Mouse (Mus musculus): ENCODE measurements around the gene Plcb3. TPM values are rescaled to one million over a fixed set of nuclear protein-coding genes. Genes with fewer than 3 reads are reported as not detected.
"Not testable (repeated sequence)": the region's sequence is repeated elsewhere in the genome, so short reads cannot be mapped to it uniquely, and the experiment has no call there.

The Plcb3 gene
- polyA plus RNA-seq, 1 experiment from 2014 or later: 13.0 TPM

- no peak for DNase-seq (ENCODE audit: low spot score, missing footprints)
Measured at GRCm38 (mm10) chr19:6912205-6912970, 63.9 kb downstream of the Plcb3 start.

DNA sequence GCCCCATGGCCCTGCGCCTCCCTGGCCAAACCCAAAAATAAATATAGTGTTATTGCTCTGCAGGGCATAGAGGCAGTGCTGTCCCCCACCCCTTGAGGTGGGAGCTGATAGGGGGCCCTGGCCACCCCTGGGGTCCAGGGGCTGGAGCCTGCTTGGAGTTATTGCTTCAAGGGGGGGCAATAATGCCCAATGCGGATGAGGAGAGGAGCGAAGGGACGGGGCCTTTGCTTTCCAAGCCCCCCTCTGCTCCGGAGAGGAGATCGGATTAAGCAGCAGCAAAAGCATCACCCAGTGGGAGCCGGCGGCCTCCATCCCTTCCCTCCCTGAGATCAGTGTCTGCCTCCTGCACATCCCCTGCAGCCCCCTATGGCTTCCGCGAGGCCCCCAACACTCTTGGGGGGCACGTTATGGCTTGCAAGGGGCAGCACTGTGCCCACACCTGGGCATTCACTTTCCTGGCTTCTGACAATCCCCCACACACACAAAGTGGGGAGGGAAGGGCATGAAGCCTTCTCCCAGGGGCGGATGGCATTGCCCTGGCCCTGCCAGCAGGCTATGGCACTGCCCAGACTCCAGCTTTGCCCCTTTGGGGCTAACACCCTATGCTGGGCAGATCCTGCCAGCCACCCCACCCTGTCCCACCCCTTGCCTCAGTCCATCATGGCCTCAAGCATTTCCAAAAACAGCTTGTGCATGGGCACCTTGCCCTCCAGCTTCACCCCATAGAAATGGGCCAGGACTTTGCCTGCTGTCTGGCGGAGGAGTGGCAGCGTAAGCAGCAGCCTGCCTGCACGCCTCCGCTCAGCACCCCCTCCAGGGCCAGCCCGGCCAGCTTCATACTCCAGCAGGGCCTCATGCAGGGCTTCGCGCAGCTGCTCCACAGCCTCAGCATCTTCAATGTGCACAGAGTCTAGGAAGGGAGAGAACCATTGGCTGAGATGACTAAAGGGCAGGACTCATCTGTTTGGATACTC lies 64.9 kb downstream of the Plcb3 start:
- Histone ChIP-seq H3K27me3 (ENCODE audit: control insufficient read depth, insufficient read depth, low read length) (no peaks in the 10 kb centered on the region), H3K9ac (ENCODE audit: low read length) (no peak overlapping the region), H3K4me2 (peak overlapping the region; percentile 67), H3K36me3 (ENCODE audit: control insufficient read depth, insufficient read depth, low read length) (peaks cover 16% of the 10 kb centered on the region), H3K27ac (ENCODE audit: low read depth, low read length) (no peak overlapping the region), H3K9me3 (ENCODE audit: control insufficient read depth, low read length) (no peaks in the 10 kb centered on the region), H3K4me1 (ENCODE audit: control insufficient read depth, insufficient read depth, low read length) (peaks cover 18% of the 10 kb centered on the region), H3K4me3 (ENCODE audit: low read depth, low read length) (no peak overlapping the region; the same call in 1 of the 2 replicates)
- DNase-seq (ENCODE audit: low spot score, missing footprints): no peak
- no peak for ATAC-seq (ENCODE audit: low FRiP score)
- 87% methylated on average over 19 of the region's 19 CpGs for WGBS

More at GRCm38 (mm10) chr19:6912205-6912970, 63.9 kb downstream of the Plcb3 start:
- Histone ChIP-seq H3K4me2 (no peak overlapping the region), H3K36me3 (ENCODE audit: control insufficient read depth, insufficient read depth, low read length) (peaks cover 10% of the 10 kb centered on the region), H3K27ac (ENCODE audit: low read depth, low read length) (no peak overlapping the region), H3K4me3 (ENCODE audit: low read depth, low read length) (no peak overlapping the region), H3K9ac (ENCODE audit: low read length) (no peak overlapping the region), H3K27me3 (ENCODE audit: control insufficient read depth, insufficient read depth, low read length) (no peaks in the 10 kb centered on the region), H3K4me1 (ENCODE audit: control insufficient read depth, insufficient read depth, low read length) (peaks cover 18% of the 10 kb centered on the region), H3K9me3 (ENCODE audit: control insufficient read depth, low read length) (no peaks in the 10 kb centered on the region)
- ATAC-seq (ENCODE audit: low FRiP score): no peak
- WGBS: 94% methylated on average over 15 of the region's 15 CpGs

GRCm38 (mm10) chr19:6910306-6910705 lies 66.0 kb downstream of the Plcb3 start:
- peak overlapping the region; percentile 76 for H3K9ac ChIP-seq (ENCODE audit: low read length)
- DNase-seq (ENCODE audit: low spot score, missing footprints) (peak; percentile 88), ATAC-seq (ENCODE audit: low FRiP score) (peak; percentile 56; the same call in 1 of the 2 replicates)
- peak overlapping the region; percentile 67 for H3K4me2 ChIP-seq
- H3K9me3 ChIP-seq (ENCODE audit: control insufficient read depth, low read length); H3K27me3 ChIP-seq (ENCODE audit: control insufficient read depth, insufficient read depth, low read length): not testable (repeated sequence)
- peaks cover 18% of the 10 kb centered on the region for H3K36me3 ChIP-seq (ENCODE audit: control insufficient read depth, insufficient read depth, low read length)
- 0% methylated on average over 30 of the region's 30 CpGs for WGBS
- peak overlapping the region; percentile 69 for H3K4me3 ChIP-seq (ENCODE audit: low read depth, low read length)
- H3K4me1 ChIP-seq (ENCODE audit: control insufficient read depth, insufficient read depth, low read length): peaks cover 18% of the 10 kb centered on the region
- H3K27ac ChIP-seq (ENCODE audit: low read depth, low read length): peak overlapping the region; percentile 92

DNA sequence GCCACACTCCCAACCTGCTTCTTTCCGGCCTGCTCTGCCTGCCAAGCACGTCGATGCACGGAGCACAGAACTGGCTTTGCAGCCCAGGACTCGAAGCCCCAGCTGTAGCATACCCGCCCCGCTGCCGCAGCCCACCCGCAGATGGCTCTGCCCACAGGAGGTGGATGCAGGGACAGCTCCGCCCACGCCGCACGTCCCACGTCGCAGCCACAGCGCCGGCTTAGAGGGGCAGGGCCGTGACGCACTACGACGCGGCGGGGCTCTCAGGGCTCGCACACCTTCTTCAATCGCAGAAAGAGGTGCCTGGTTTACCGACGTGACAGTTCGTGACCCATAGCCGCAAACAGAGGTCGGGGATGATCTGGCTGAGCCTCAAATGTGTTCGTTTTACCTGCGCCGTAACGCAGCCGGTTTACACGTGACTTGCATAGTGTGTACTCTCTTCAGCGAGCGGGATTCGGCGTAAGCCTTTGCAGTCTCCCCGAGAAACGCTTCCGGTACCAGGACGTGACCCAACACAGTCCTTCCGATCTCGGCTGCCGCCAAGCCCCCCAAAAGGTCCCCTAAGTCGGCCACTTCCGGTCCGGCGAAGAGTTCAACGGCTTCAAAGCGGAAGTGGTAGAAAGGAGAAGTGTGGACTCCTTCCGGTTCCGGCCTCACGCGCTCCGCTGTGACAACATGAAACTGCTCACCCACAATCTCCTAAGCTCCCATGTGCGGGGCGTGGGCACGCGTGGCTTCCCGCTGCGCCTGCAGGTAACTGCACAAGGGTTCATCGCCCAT lies 66.6 kb downstream of the Plcb3 start, which contains the start of the genes Trmt112 and Prdx5:
Gene Trmt112, plus strand, starts transcription at position 192 of the 783 bp plus-strand sequence.
Gene Prdx5, minus strand, starts transcription at position 600 of the 783 bp plus-strand sequence.
- H3K36me3 ChIP-seq (ENCODE audit: control insufficient read depth, insufficient read depth, low read length): peaks cover 20% of the 10 kb centered on the region
- ATAC-seq (ENCODE audit: low FRiP score): peak; percentile 91
- WGBS: 0% methylated on average over 65 of the region's 65 CpGs
- H3K9ac ChIP-seq (ENCODE audit: low read length): peak within 1 kb of the TSS; percentile 76
- H3K27ac ChIP-seq (ENCODE audit: low read depth, low read length): peak within 1 kb of the TSS; percentile 92
- H3K27me3 ChIP-seq (ENCODE audit: control insufficient read depth, insufficient read depth, low read length): no peaks in the 10 kb centered on the region
- peak; percentile 98 for DNase-seq (ENCODE audit: low spot score, missing footprints)
- H3K4me1 ChIP-seq (ENCODE audit: control insufficient read depth, insufficient read depth, low read length): peaks cover 18% of the 10 kb centered on the region
- H3K4me2 ChIP-seq: peak within 1 kb of the TSS; percentile 67
- no peaks in the 10 kb centered on the region for H3K9me3 ChIP-seq (ENCODE audit: control insufficient read depth, low read length)
- peak within 1 kb of the TSS; percentile 69 for H3K4me3 ChIP-seq (ENCODE audit: low read depth, low read length)

GRCm38 (mm10) chr19:6909021-6909420 lies 67.2 kb downstream of the Plcb3 start:
- peak overlapping the region; percentile 69 for H3K4me3 ChIP-seq (ENCODE audit: low read depth, low read length)
- peaks cover 18% of the 10 kb centered on the region for H3K4me1 ChIP-seq (ENCODE audit: control insufficient read depth, insufficient read depth, low read length)
- WGBS: 13% methylated on average over 11 of the region's 11 CpGs
- peak overlapping the region; percentile 76 for H3K9ac ChIP-seq (ENCODE audit: low read length)
- peak overlapping the region; percentile 67 for H3K4me2 ChIP-seq
- H3K27ac ChIP-seq (ENCODE audit: low read depth, low read length): peak overlapping the region; percentile 92
- ATAC-seq (ENCODE audit: low FRiP score) (no peak), DNase-seq (ENCODE audit: low spot score, missing footprints) (no peak)
- no peaks in the 10 kb centered on the region for H3K9me3 ChIP-seq (ENCODE audit: control insufficient read depth, low read length)
- H3K36me3 ChIP-seq (ENCODE audit: control insufficient read depth, insufficient read depth, low read length): peaks cover 20% of the 10 kb centered on the region
- no peaks in the 10 kb centered on the region for H3K27me3 ChIP-seq (ENCODE audit: control insufficient read depth, insufficient read depth, low read length)

- ATAC-seq (ENCODE audit: low FRiP score): no peak
- no peaks in the 10 kb centered on the region for H3K9me3 ChIP-seq (ENCODE audit: control insufficient read depth, low read length)
- DNase-seq (ENCODE audit: low spot score, missing footprints): no peak
- H3K27ac ChIP-seq (ENCODE audit: low read depth, low read length): no peak overlapping the region
- WGBS: 92% methylated on average over 7 of the region's 7 CpGs
- peak overlapping the region; percentile 67; the same call in 1 of the 2 replicates for H3K4me2 ChIP-seq
- H3K4me1 ChIP-seq (ENCODE audit: control insufficient read depth, insufficient read depth, low read length): peaks cover 18% of the 10 kb centered on the region
- H3K4me3 ChIP-seq (ENCODE audit: low read depth, low read length): no peak overlapping the region
- H3K9ac ChIP-seq (ENCODE audit: low read length): peak overlapping the region; percentile 28; the same call in 1 of the 2 replicates
- peaks cover 18% of the 10 kb centered on the region for H3K36me3 ChIP-seq (ENCODE audit: control insufficient read depth, insufficient read depth, low read length)
- no peaks in the 10 kb centered on the region for H3K27me3 ChIP-seq (ENCODE audit: control insufficient read depth, insufficient read depth, low read length)
Measured at GRCm38 (mm10) chr19:6907811-6908540, 68.3 kb downstream of the Plcb3 start.

DNA sequence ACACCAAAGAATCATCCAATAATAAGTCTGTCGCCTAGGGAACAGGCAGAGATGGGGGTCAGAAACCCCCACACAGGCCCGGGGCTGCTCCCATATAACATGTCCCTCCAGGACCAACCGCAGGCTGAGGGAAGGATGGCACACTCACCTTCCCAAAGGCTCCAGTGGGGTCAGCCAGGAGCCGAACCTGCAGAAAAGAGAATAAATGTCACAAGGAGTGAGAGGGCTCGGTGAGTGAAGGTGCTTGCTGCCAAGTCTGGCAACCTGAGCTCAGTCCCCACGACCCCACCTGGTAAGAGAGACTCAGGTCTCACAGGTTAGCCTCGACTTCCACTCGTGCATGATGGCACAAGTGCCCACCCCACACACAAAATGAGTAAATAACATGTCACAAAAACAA lies 69.2 kb downstream of the Plcb3 start:
- ATAC-seq (ENCODE audit: low FRiP score): no peak
- WGBS: 90% methylated on average over 8 of the region's 8 CpGs

DNA sequence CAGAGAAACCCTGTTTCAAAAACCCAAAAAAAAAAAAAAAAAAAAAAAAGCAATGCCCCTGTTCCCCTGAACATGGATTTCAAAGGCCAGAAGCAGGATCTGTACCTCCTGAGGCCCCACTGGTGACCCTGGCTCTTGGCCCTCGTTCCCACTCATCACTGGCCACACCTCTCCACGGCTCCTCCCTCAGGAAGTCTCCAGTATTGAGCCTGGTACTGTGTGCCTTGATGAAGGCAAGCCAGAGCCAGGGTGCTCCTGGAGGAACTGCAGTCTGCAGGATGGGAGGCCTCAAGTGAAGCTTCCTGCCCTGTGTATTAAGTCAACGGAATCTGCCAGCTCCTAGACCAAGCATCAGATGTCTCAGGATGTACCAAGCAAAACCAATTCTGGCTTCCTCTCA lies 70.1 kb downstream of the Plcb3 start:
- ATAC-seq (ENCODE audit: low FRiP score): no peak
- H3K4me3 ChIP-seq (ENCODE audit: low read depth, low read length): no peak overlapping the region
- H3K4me1 ChIP-seq (ENCODE audit: control insufficient read depth, insufficient read depth, low read length): peaks cover 16% of the 10 kb centered on the region
- no peak overlapping the region for H3K4me2 ChIP-seq
- H3K36me3 ChIP-seq (ENCODE audit: control insufficient read depth, insufficient read depth, low read length): peaks cover 10% of the 10 kb centered on the region
- H3K9me3 ChIP-seq (ENCODE audit: control insufficient read depth, low read length): no peaks in the 10 kb centered on the region
- no peak overlapping the region for H3K27ac ChIP-seq (ENCODE audit: low read depth, low read length)
- DNase-seq (ENCODE audit: low spot score, missing footprints): no peak
- H3K9ac ChIP-seq (ENCODE audit: low read length): no peak overlapping the region
- 95% methylated on average over 3 of the region's 3 CpGs for WGBS
- no peaks in the 10 kb centered on the region for H3K27me3 ChIP-seq (ENCODE audit: control insufficient read depth, insufficient read depth, low read length)

More for the DNA sequence above, 69.2 kb downstream of the Plcb3 start:
- Histone ChIP-seq H3K4me2 (no peak overlapping the region), H3K27me3 (ENCODE audit: control insufficient read depth, insufficient read depth, low read length) (no peaks in the 10 kb centered on the region), H3K27ac (ENCODE audit: low read depth, low read length) (no peak overlapping the region), H3K36me3 (ENCODE audit: control insufficient read depth, insufficient read depth, low read length) (peaks cover 16% of the 10 kb centered on the region), H3K9me3 (ENCODE audit: control insufficient read depth, low read length) (no peaks in the 10 kb centered on the region), H3K4me3 (ENCODE audit: low read depth, low read length) (no peak overlapping the region), H3K4me1 (ENCODE audit: control insufficient read depth, insufficient read depth, low read length) (peaks cover 18% of the 10 kb centered on the region), H3K9ac (ENCODE audit: low read length) (no peak overlapping the region)
- DNase-seq (ENCODE audit: low spot score, missing footprints): no peak

Data from midbrain, embryonic 11.5 days (tissue).